Mouse (Mus musculus) forebrain, embryonic 10.5 days (tissue): Measurements from ENCODE around the gene Gnb2. TPM values are rescaled to one million over a fixed set of nuclear protein-coding genes. Genes with fewer than 3 reads are reported as not detected.

Experiments used
- DNase-seq: peaks from one replicate; pipeline ENCODE4 v3.0.0-alpha.2; 2017; ENCODE audit warnings: low spot score; ENCODE audit errors: extremely low spot score
- H3K27ac ChIP-seq: fragments of 300-500 bp; sonication (generic); 2 replicates; pipeline ENCODE4 v1.5.1; 2016; ENCODE audit warnings: mild to moderate bottlenecking
- H3K27me3 ChIP-seq: fragments of 300-500 bp; sonication (generic); 2 replicates; pipeline ENCODE4 v1.6.1; 2016; ENCODE audit warnings: mild to moderate bottlenecking; ENCODE audit not compliant: poor library complexity, severe bottlenecking
- H3K36me3 ChIP-seq: fragments of 300-500 bp; sonication (generic); replicated peaks from 2 replicates; pipeline ENCODE4 v1.6.1; 2016; ENCODE audit warnings: mild to moderate bottlenecking, moderate library complexity
- H3K4me1 ChIP-seq: fragments of 300-500 bp; sonication (generic); 2 replicates; pipeline ENCODE4 v1.6.1; 2016
- H3K4me3 ChIP-seq: fragments of 300-500 bp; sonication (generic); 2 replicates; pipeline ENCODE4 v1.5.1; 2016; ENCODE audit warnings: mild to moderate bottlenecking, moderate library complexity
- H3K9me3 ChIP-seq: fragments of 300-500 bp; sonication (generic); 2 replicates; pipeline ENCODE4 v1.6.1; 2016; ENCODE audit warnings: mild to moderate bottlenecking, moderate library complexity
- WGBS: fragments of 180-500 bp; shearing (Covaris S2); methylation state at CpG from one replicate; pipeline ENCODE4 v1.1.7; 2016; 5-methylcytosine and 5-hydroxymethylcytosine counted together
- polyA plus RNA-seq: library from polyadenylated mRNA; unstranded; fragments of >200 nt; fragmentation: Nextera tagmentation; extraction: Ambion mirVana; gene quantifications from 2 replicates; pipeline ENCODE4 v1.2.1, GENCODE M21; 2016

Gnb2 gene
- polyA plus RNA-seq, 1 experiment from 2014 or later: 288 TPM

DNA sequence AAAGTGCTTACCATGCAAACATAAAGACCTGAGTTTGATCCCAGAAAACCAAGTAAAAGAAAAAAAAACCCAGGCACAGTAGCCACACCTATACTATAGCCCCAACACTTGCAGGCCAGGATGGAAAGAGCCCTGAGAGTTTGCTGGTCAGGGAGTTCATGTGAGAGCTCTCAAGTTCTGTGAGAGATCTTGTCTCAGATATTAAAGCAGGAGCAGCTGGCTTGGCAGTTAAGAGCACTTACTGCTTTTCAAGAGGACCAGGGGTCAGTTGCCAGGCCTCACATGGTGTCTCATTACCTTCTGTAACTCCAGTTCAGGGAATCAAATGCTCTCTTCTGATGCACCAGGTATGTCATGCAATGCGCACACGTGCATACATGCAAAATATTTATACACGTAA is 1.5 kb upstream of the Gnb2 start:
- Histone ChIP-seq H3K4me3 (no peak overlapping the region), H3K4me1 (peaks cover 44% of the 10 kb centered on the region), H3K36me3 (peaks cover 11% of the 10 kb centered on the region), H3K27me3 (no peaks in the 10 kb centered on the region), H3K27ac (no peak overlapping the region), H3K9me3 (no peaks in the 10 kb centered on the region)
- no peak for DNase-seq
- WGBS: 96% methylated on average over 3 of the region's 3 CpGs

DNA sequence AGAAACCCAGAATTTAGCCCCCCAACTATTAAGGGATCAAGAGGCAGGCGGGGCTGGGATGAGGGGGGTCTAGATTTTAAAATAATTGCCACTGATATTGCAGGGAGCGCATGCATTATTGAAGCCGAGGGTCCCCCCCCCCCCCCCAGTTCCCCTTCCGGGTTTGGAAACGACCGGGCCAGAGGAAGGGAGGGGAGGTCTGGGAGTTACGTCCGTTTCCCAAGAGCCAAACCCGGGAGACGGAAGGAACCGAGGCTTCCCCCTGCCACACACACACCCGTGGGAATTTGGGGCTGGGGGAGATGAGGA is 548 bp downstream of the Gnb2 start:
- Histone ChIP-seq H3K27ac (peak overlapping the region; percentile 95), H3K4me1 (peaks cover 57% of the 10 kb centered on the region), H3K36me3 (peaks cover 31% of the 10 kb centered on the region), H3K27me3 (no peaks in the 10 kb centered on the region), H3K4me3 (peak overlapping the region; percentile 94), H3K9me3 (no peaks in the 10 kb centered on the region)
- 0% methylated on average over 12 of the region's 12 CpGs for WGBS
- DNase-seq: no peak

DNA sequence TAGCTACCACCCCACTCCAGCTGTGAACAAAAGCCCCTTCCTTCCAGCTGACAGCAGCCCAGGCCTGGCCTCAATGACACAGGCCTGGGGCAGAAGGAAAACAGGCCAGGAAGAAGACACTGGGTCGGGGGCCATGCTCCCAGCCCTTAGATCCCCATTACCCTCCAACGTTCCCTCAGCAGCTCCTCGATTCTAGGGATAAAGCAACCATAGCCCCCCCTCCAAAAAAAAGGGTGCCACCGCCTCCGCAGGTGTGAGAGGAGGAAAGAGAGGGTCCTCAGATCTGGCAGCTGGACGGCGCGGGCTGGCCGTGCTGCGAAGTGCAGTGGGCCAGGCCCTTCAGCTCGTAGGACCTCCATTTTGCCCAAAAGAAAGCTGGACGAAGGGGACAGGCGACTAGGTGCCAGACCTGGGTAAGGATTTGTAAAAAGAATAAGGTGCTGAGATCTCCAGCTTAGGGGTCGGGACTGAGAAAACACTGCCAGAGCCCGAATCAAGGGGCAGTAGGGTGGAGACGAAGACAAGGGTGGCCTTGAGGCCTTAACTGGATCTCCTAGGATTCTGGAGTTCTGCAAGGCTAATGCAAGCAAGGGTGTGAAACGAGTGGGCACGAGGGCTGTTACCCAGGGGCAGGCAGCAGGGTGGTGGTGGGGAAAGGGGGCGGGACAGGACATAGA is 1.0 kb downstream of the Gnb2 start:
- Histone ChIP-seq H3K4me1 (peaks cover 57% of the 10 kb centered on the region), H3K36me3 (peaks cover 36% of the 10 kb centered on the region), H3K27ac (peak overlapping the region; percentile 95), H3K9me3 (no peaks in the 10 kb centered on the region), H3K4me3 (peak overlapping the region; percentile 94), H3K27me3 (no peaks in the 10 kb centered on the region)
- peak; percentile 53 for DNase-seq
- under 1% methylated on average over 19 of the region's 19 CpGs for WGBS

DNA sequence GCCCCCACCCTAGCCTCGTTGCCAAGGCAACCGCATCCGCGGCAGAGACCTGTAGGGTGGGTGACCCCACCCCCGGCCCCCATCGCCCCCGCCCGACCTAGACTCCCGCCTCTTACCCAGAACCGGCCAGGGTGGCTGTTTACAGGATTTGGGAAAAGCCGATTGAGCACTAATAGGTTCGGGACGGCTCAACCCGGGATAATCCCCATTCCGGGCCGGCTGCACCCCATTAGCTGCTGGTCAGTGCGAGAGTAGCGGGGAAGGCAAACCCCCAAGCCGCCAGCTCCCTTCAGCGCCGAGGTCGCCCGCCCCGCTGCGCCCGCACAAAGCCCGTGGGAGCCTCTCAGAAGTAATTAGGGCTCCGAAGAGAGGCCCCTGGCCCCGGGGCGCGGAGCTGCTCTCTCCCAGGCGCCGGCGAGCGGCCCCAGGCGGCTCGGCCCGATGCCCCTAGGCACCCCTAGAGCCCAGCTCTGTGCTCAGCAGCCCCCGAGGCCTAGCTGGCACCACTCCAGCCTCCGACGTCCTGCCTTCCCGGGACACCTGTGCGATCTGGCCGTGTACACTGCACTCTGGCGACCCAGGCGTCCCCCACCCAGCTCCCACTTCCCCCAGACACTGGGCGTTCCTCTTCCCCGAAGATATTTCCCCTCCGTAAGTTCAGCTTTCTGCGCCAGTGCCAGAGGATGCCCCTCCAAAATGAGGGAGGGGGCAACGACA is 1.7 kb downstream of the Gnb2 start:
- Histone ChIP-seq H3K9me3 (no peaks in the 10 kb centered on the region), H3K4me1 (peaks cover 62% of the 10 kb centered on the region), H3K27ac (peak overlapping the region; percentile 95), H3K4me3 (peak overlapping the region; percentile 94), H3K36me3 (peaks cover 43% of the 10 kb centered on the region), H3K27me3 (no peaks in the 10 kb centered on the region)
- peak; percentile 85 for DNase-seq
- WGBS: under 1% methylated on average over 51 of the region's 51 CpGs

DNA sequence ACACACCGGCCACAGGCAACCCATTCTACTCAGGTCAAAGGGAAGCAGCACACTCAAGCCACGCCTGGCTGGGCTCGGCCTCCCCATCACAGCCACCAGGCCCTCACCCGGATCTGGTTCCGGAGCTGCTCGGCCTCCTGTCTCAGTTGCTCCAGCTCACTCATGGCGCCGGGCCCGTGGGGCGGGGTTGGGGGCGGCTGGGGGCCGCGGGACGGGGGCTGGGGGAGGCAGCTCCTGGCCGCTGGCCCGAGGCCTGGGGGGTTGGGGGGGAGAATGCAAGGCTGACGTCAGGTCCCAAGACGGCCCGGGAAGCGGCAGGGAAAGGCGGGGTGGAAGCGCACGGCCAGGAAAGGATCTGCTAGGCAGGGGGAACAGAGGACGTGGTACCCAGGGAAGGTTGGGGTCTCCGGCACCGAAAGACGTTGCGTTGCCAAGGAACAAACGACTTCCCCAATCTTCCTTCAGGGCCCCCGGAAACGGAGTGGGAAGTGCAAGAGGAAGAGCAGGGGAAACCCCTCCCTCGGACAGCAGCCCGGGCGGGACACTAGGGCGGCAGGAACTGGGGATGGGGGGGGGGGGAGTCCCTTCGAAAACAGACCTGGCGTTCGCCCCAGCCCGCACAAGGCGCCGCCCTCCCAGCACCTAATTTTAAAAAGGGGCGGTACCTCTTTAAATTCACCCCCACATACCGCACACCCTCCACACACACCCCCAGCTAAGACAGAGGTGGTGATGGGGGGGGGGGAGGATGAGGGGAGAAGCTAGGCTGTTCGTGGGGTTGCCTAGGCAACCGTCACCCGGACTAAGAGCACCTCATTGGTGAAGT is 2.5 kb downstream of the Gnb2 start:
- Histone ChIP-seq H3K4me1 (peaks cover 69% of the 10 kb centered on the region), H3K27ac (peak overlapping the region; percentile 95), H3K4me3 (peak overlapping the region; percentile 94), H3K36me3 (peaks cover 50% of the 10 kb centered on the region), H3K9me3 (no peaks in the 10 kb centered on the region), H3K27me3 (no peaks in the 10 kb centered on the region)
- DNase-seq: peak; percentile 59
- WGBS: under 1% methylated on average over 46 of the region's 46 CpGs

DNA sequence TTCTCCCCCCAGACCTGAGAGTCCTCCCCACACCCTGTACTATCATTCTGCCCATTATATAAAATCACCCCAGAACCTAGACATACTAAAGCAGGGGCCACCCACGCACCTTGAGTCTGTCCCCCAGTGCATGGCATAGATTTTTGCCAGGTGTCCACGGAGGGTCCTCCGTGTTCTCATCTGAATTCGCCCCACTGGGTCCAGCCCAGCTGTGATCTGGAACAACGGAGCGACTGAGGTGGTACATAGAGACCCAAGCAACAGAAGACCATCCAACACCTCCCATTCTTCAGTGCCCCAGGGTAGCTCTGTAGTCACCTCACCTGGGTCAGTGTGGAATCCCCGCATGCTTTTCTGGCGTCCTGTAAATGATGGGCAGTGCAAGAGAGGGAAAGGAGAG is 3.2 kb downstream of the Gnb2 start:
- no peaks in the 10 kb centered on the region for H3K9me3 ChIP-seq
- H3K27ac ChIP-seq: peak overlapping the region; percentile 95
- peaks cover 57% of the 10 kb centered on the region for H3K36me3 ChIP-seq
- DNase-seq: no peak
- H3K4me1 ChIP-seq: peaks cover 69% of the 10 kb centered on the region
- WGBS: 78% methylated on average over 8 of the region's 8 CpGs
- peak overlapping the region; percentile 94 for H3K4me3 ChIP-seq
- no peaks in the 10 kb centered on the region for H3K27me3 ChIP-seq

DNA sequence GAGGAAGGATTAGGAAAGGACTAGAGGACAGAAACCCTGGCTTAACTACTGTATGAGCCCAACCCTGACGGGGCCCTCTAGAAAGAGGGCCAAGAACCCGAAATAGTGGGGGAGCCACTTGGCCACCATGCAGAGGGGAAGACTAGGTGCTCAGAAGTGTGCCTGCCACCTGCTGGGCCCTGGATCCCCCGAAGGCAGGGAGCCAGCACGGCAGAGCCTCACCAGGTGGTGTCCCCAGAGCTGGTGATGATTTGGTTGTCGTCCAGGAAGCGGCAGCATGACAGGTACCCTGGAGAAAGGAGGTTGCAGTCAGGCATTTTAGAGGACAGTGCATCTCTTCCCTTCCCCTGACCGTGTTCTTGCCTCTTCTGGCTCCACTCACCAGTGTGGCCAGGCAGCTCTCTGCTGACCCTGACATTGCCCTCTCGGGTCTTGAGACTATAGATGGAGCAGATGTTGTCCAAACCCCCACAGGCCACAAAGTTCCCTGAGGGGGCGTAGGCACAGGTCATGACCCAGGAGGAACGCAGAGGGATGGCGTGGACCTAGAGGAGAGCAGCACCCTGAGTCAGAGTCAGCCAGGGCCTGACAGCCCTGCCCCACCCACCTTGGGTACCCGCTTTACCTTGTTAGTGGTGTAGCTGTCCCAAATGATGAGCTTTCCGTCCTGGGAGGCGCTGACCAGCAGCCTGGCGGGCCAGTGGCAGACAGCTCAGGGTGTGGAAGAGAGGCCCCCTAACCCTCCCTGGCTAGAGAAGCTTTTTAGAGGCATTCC is 3.9 kb downstream of the Gnb2 start:
- Histone ChIP-seq H3K9me3 (no peaks in the 10 kb centered on the region), H3K4me3 (peak overlapping the region; percentile 94), H3K27ac (0 out of 2 replicates have a peak overlapping the region, but pooled peaks have one; percentile 20), H3K27me3 (no peaks in the 10 kb centered on the region), H3K4me1 (peaks cover 69% of the 10 kb centered on the region), H3K36me3 (peaks cover 64% of the 10 kb centered on the region)
- WGBS: 77% methylated on average over 15 of the region's 15 CpGs
- DNase-seq: no peak

DNA sequence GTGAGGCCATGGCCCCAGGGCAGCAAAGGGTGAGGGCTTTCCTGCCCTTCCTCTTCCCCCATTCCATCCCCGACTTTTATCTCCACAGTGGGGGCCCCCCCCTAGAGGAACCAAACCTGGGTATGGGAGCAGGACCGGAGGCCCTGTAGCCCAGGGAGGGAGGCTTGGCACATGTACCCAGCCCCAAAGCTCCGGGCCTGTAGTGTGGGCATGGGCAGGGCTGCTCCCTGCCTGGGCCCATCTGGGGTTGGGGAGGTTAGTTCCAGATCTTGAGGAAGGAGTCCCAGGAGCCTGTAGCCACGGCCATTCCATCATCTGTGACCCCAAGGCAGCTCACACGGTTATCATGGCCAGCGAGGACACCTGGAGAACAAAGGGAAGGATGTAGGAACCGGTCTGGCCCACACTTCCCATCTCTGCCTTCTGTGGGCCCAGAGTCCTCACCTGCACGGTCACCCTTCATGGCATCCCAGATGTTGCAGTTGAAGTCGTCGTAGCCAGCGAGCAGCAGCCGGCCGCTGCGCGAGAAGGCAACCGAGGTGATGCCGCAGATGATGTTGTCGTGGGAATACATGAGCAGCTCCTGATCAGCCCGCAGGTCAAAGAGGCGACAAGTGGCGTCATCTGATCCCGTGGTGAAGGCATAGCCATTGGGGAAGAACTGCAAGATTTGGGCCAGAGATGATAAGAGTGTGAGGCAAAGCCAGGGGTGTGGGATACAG is 4.9 kb downstream of the Gnb2 start:
- 89% methylated on average over 22 of the region's 22 CpGs for WGBS
- peaks cover 62% of the 10 kb centered on the region for H3K4me1 ChIP-seq
- H3K36me3 ChIP-seq: peaks cover 74% of the 10 kb centered on the region
- peak overlapping the region; percentile 94; the same call in 1 of the 2 replicates for H3K4me3 ChIP-seq
- H3K27me3 ChIP-seq: no peaks in the 10 kb centered on the region
- 0 out of 2 replicates have a peak overlapping the region, but pooled peaks have one; percentile 30 for H3K27ac ChIP-seq
- no peak for DNase-seq
- H3K9me3 ChIP-seq: no peaks in the 10 kb centered on the region

DNA sequence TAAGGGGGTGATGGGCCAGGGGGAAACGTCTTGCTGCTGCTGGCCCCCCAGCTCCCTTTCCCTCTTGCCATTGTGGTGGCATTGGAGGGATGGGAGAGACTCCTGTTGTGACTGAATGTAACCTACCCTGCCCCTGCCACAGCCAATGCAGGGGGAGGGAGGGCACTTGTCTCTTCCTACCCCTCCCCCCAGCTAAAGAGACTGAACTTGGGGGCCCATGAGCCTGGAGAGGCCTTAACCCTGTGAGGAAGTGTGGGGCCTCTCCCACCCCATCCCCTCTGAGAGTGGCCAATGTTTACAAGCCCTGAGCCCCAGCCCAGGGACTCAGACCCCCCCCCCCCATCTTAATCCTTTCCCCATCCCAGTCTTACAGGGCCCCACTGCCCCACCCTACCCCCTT is 5.9 kb downstream of the Gnb2 start:
- Histone ChIP-seq H3K27ac (no peak overlapping the region), H3K4me1 (peaks cover 61% of the 10 kb centered on the region), H3K9me3 (no peaks in the 10 kb centered on the region), H3K27me3 (no peaks in the 10 kb centered on the region), H3K4me3 (peak overlapping the region; percentile 5; the same call in 1 of the 2 replicates), H3K36me3 (peaks cover 84% of the 10 kb centered on the region)
- WGBS: 63% methylated on average over 1 of the region's 1 CpGs
- no peak for DNase-seq

DNA sequence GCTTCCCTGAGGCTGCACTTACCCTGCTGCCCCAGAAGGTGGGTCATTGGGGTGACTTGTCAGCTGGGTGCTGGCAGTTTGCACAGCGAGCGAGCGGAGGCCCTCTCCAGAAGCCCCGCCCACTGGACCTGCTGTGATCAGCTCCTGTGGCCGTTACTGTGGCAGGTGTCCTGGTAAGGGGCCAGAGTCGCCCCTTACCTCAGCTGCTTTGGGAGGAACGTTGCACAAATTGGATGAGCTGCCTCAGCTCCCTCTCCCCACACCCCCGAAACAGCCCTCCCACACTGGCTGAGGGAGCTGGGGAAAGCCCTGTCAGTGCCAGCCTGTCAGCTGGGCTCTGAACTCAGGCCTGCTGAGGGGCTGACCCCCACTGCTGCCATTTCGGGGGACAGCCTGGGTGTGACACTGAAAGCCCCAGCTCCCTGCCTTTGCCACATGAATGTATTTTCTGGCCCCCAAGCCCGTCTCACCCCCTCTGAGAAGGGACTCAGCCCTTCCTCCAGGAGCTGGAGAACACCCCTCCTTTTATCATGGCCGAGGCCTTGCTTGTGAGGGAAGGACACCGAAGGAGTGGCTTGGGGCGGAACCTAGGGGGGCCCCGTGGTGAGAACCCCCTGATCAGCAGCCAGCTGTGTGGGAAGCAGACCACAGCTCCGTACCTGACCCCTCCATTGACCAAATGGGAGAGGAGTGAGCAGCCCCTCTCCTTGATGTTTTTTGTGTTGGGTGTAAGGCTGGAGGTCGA is 6.9 kb downstream of the Gnb2 start:
- H3K4me1 ChIP-seq: peaks cover 51% of the 10 kb centered on the region
- DNase-seq: no peak
- H3K27me3 ChIP-seq: no peaks in the 10 kb centered on the region
- peaks cover 95% of the 10 kb centered on the region for H3K36me3 ChIP-seq
- peak overlapping the region; percentile 66 for H3K27ac ChIP-seq
- peak overlapping the region; percentile 10; the same call in 1 of the 2 replicates for H3K4me3 ChIP-seq
- 56% methylated on average over 16 of the region's 16 CpGs for WGBS
- H3K9me3 ChIP-seq: no peaks in the 10 kb centered on the region

DNA sequence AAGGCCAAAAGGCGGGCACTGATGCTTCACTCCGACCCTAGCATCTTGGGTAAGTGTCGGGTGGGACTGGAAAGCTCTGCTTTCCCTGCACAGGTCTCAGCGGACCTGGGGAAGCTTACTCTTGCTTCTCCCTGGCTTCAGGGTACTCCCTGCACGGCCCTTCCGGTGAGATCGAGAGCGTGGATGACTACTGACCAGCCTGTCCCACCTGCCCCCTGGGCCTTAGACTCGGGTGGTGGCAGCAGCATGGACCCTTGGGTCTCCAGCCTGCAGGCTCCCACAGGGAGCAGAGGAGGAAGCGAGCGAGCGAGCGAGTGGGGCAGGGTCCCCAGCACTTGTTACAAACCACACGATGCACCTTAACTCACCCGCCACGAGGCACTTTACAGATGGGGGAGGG is 7.8 kb downstream of the Gnb2 start:
- no peaks in the 10 kb centered on the region for H3K9me3 ChIP-seq
- peaks cover 42% of the 10 kb centered on the region for H3K4me1 ChIP-seq
- H3K4me3 ChIP-seq: no peak overlapping the region
- peaks cover 100% of the 10 kb centered on the region for H3K36me3 ChIP-seq
- H3K27me3 ChIP-seq: no peaks in the 10 kb centered on the region
- 82% methylated on average over 16 of the region's 16 CpGs for WGBS
- DNase-seq: no peak
- no peak overlapping the region for H3K27ac ChIP-seq
